Mouse (Mus musculus) heart, embryonic 12.5 days (tissue): Measurements from ENCODE around the gene Cpne1. TPM values are rescaled to one million over a fixed set of nuclear protein-coding genes. Genes with fewer than 3 reads are reported as not detected.

Source experiments
- ATAC-seq: fragments of 200-750 bp; cut with Nextera tagmentation; 2 replicates; pipeline ENCODE4 v1.8.0; 2017; ENCODE audit warnings: moderate TSS enrichment, moderate library complexity; ENCODE audit not compliant: insufficient number of reproducible peaks, low FRiP score
- H3K27ac ChIP-seq: fragments of 300-500 bp; sonication (generic); 2 replicates; pipeline ENCODE4 v1.5.1; 2016; ENCODE audit warnings: mild to moderate bottlenecking, moderate library complexity; ENCODE audit not compliant: poor library complexity, severe bottlenecking
- H3K27me3 ChIP-seq: fragments of 300-500 bp; sonication (generic); replicated peaks from 2 replicates; pipeline ENCODE4 v1.6.1; 2016; ENCODE audit warnings: mild to moderate bottlenecking, moderate library complexity
- H3K36me3 ChIP-seq: fragments of 300-500 bp; sonication (generic); 2 replicates; pipeline ENCODE4 v1.6.1; 2016; ENCODE audit warnings: mild to moderate bottlenecking, moderate library complexity
- H3K4me1 ChIP-seq: fragments of 300-500 bp; sonication (generic); replicated peaks from 2 replicates; pipeline ENCODE4 v1.6.1; 2016; ENCODE audit warnings: mild to moderate bottlenecking
- H3K4me2 ChIP-seq: fragments of 300-500 bp; sonication (generic); 2 replicates; pipeline ENCODE4 v1.6.1; 2016; ENCODE audit warnings: mild to moderate bottlenecking, moderate library complexity
- H3K4me3 ChIP-seq: fragments of 300-500 bp; sonication (generic); 2 replicates; pipeline ENCODE4 v1.5.1; 2016; ENCODE audit warnings: mild to moderate bottlenecking
- H3K9ac ChIP-seq: fragments of 300-500 bp; sonication (generic); 2 replicates; pipeline ENCODE4 v1.6.1; 2016; ENCODE audit warnings: mild to moderate bottlenecking, moderate library complexity
- H3K9me3 ChIP-seq: fragments of 300-500 bp; sonication (generic); replicated peaks from 2 replicates; pipeline ENCODE4 v1.6.1; 2016; ENCODE audit warnings: mild to moderate bottlenecking, moderate library complexity
- WGBS: fragments of 180-500 bp; shearing (Covaris S2); methylation state at CpG from one replicate; pipeline ENCODE4 v1.1.7; 2016; 5-methylcytosine and 5-hydroxymethylcytosine counted together
- polyA plus RNA-seq: library from polyadenylated mRNA; unstranded; fragments of >200 nt; fragmentation: Nextera tagmentation; extraction: Ambion mirVana; gene quantifications from 2 replicates; pipeline ENCODE4 v1.2.1, GENCODE M21; 2016

Gene Cpne1
- polyA plus RNA-seq, 1 experiment from 2014 or later = 30.0 TPM

DNA sequence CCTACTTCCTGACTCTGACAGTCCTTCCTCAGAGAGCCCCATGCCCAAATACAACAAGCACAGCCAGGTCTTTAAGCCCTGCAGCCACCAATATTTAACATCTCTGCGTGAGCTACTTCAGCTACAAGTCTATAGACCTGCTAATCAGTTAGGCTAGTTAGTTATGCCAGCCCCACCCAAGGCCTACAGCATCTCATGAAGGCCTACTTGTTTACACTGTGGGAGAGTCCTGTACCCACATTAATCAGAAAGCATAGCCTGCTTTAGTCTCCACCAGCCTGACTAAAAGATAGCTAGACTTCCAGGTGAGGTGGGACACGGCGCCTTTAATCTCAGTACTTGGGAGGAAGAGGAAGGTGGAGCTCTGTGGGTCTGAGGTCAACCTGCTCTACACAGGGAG, 72.4 kb downstream of the Cpne1 start:
- H3K36me3 ChIP-seq = no peaks in the 10 kb centered on the region
- no peaks in the 10 kb centered on the region for H3K9me3 ChIP-seq
- H3K4me3 ChIP-seq = no peak overlapping the region
- H3K27ac ChIP-seq = no peak overlapping the region
- no peaks in the 10 kb centered on the region for H3K4me1 ChIP-seq
- 80% methylated on average over 3 of the region's 3 CpGs for WGBS
- H3K27me3 ChIP-seq = no peaks in the 10 kb centered on the region
- no peak for ATAC-seq
- H3K4me2 ChIP-seq = no peak overlapping the region
- H3K9ac ChIP-seq = no peak overlapping the region

DNA sequence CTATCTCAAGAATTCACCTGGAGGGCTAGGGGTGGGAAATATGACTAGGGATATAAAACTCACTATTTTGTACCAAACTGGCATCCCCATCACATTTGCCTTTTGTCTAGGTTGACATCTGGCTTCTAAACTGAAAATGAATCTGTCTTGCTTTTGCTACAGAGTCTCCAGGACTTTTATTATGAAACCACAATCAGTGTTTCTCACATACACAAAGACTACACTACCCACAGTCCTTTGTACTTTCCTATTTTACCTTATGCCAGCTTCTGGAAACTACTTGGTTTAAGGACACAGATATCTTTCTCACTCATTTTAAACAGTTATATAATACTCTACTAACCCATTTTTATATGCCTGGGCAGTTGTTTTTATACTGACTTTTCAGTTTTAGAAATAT, 86.3 kb downstream of the Cpne1 start:
- H3K4me3 ChIP-seq = no peak overlapping the region

More for the DNA sequence above, 86.3 kb downstream of the Cpne1 start:
- no peak overlapping the region for H3K9ac ChIP-seq
- H3K36me3 ChIP-seq = no peaks in the 10 kb centered on the region
- H3K4me1 ChIP-seq = no peaks in the 10 kb centered on the region; the same call in 1 of the 2 replicates
- H3K4me2 ChIP-seq = no peak overlapping the region
- H3K9me3 ChIP-seq = no peaks in the 10 kb centered on the region
- no peak overlapping the region for H3K27ac ChIP-seq
- H3K27me3 ChIP-seq = no peaks in the 10 kb centered on the region
- no peak for ATAC-seq

Other genes with a start within 250 kb of the Cpne1 start
- gene Uqcc1, start 181.7 kb downstream of the Cpne1 start, polyA plus RNA-seq = 96.6 and 110 TPM in 2 replicates
- not detected in 2 replicates for gene Gm15557, start 171.2 kb downstream of the Cpne1 start, polyA plus RNA-seq
- gene Gdf5, start 166.6 kb downstream of the Cpne1 start, polyA plus RNA-seq = 0.36 and 0.42 TPM in 2 replicates
- gene Cep250, start 155.5 kb downstream of the Cpne1 start, polyA plus RNA-seq = 10.7 and 13.0 TPM in 2 replicates
- gene 6430550D23Rik, start 104.0 kb downstream of the Cpne1 start, polyA plus RNA-seq = 0.93 and 1.1 TPM in 2 replicates
- 137 and 142 TPM in 2 replicates for gene Ergic3, start 103.9 kb downstream of the Cpne1 start, polyA plus RNA-seq
- gene Fer1l4, start 59.0 kb downstream of the Cpne1 start, polyA plus RNA-seq = not detected in 2 replicates
- gene Spag4, start 46.8 kb downstream of the Cpne1 start, polyA plus RNA-seq = 3.1 and 3.3 TPM in 2 replicates
- gene Rbm12, start within 50 bp of the Cpne1 start, polyA plus RNA-seq = 26.2 and 26.9 TPM in 2 replicates
- 19.1 and 21.0 TPM in 2 replicates for gene Gm28036, start 15.1 kb upstream of the Cpne1 start, polyA plus RNA-seq
- 451 and 494 TPM in 2 replicates for gene Romo1, start 32.1 kb upstream of the Cpne1 start, polyA plus RNA-seq
- gene Nfs1, start 32.2 kb upstream of the Cpne1 start, polyA plus RNA-seq = 55.5 and 55.8 TPM in 2 replicates
- gene Rbm39, start 68.3 kb upstream of the Cpne1 start, polyA plus RNA-seq = 434 and 459 TPM in 2 replicates
- 52.5 and 54.5 TPM in 2 replicates for gene Phf20, start 84.5 kb upstream of the Cpne1 start, polyA plus RNA-seq
- 2.9 and 3.3 TPM in 2 replicates for gene Cnbd2, start 200.3 kb upstream of the Cpne1 start, polyA plus RNA-seq
- gene Scand1, start 200.7 kb upstream of the Cpne1 start, polyA plus RNA-seq = 77.2 and 79.9 TPM in 2 replicates